Comparison of ENCODE assay signal across 13 mouse cellular contexts in the genomic region with DNA sequence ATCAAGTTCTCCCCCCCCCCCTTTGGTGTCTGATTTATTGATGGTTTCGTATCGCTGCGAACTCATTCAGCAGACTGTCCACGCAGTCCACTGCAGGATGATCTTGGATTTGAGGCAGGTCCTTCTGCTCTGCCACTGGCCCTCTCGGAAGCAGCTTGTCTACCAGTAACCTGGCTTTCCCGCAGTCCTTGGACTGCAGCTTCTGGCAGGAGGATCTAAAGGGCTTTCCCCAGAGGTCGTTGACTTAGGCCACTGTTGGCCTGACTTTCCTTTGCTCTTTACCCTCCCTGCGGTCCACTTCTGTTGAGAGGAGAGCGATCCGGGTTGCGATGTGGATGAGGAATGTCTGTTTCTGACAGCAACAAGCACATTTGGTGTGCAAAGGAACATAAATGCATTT. TPM values are rescaled to one million over a fixed set of nuclear protein-coding genes. Genes with fewer than 3 reads are reported as not detected.
A peak's percentile ranks its signal among the peaks of the same experiment; 100 is the strongest.
DNase-seq lines count a peak whose midpoint lies in the region; ATAC-seq and TF ChIP-seq lines count a peak whose summit lies in the region.
"Had no signal": no experiment of that assay in that cellular context is flagged by ENCODE, and none has a peak within 500 bp of the region (broad histone marks: within the 10 kb centered on the region; RNA-seq: fewer than 3 reads in every experiment).

No protein-coding gene starts in this region.

- H3K27me3 ChIP-seq in lung, postnatal 0 days (replicated peaks; ENCODE audit: insufficient read depth, low read length) = no peaks in the 10 kb centered on the region
- H3K27me3 ChIP-seq: CH12.LX; embryonic facial prominence, embryonic 13.5 days; forebrain, embryonic 13.5 days; heart, embryonic 15.5 days had no signal

- no peak overlapping the region for H3K4me3 ChIP-seq in lung, postnatal 0 days (ENCODE audit: low read depth, low read length)
- no peak overlapping the region for H3K4me3 ChIP-seq in lung, adult 2 months (replicated peaks; ENCODE audit: extremely low read depth, low read depth, low read length)
- H3K4me3 ChIP-seq: embryonic facial prominence, embryonic 13.5 days; forebrain, embryonic 13.5 days; heart, embryonic 15.5 days had no signal

- H3K36me3 ChIP-seq in lung, postnatal 0 days (ENCODE audit: insufficient read depth, low read length) = no peaks in the 10 kb centered on the region
- H3K36me3 ChIP-seq: embryonic facial prominence, embryonic 13.5 days; heart, embryonic 15.5 days had no signal

- DNase-seq in lung, postnatal 0 days (ENCODE audit: low spot score) = peak; percentile 9
- no peak for DNase-seq in lung, adult 2 months
- DNase-seq in kidney, adult 11 months = peak; percentile 71
- peak; percentile 69 to 76 for DNase-seq in kidney, postnatal 36 days
- peak; percentile 54 for DNase-seq in yolk sac, embryonic 10.5 days (ENCODE audit: low spot score)
- DNase-seq in layer of hippocampus, adult 11-12 months (ENCODE audit: low spot score) = no peak
- DNase-seq in natural killer cell, adult 2 months (ENCODE audit: low spot score in 2 of 2) = no peak
- DNase-seq: thymus, postnatal 14 days had no signal

- TF ChIP-seq POLR2A in lung, adult 2 months (IDR thresholded peaks at IDR 0.05; ENCODE audit: borderline replicate concordance, extremely low read depth, low read depth, low read length) = no peak

- no peak overlapping the region for H3K9ac ChIP-seq in lung, postnatal 0 days (replicated peaks; ENCODE audit: low read depth)
- H3K9ac ChIP-seq: embryonic facial prominence, embryonic 13.5 days; forebrain, embryonic 13.5 days; heart, embryonic 15.5 days had no signal

- no peak for TF ChIP-seq EP300 in lung, postnatal 0 days (IDR thresholded peaks at IDR 0.05)

- ATAC-seq in lung, postnatal 0 days = no peak
- ATAC-seq: forebrain, embryonic 13.5 days; inflammation-experienced regulatory T-cells, adult 6 months had no signal

- H3K4me1 ChIP-seq in lung, postnatal 0 days (ENCODE audit: insufficient read depth, low read depth, low read length) = no peaks in the 10 kb centered on the region
- H3K4me1 ChIP-seq in lung, adult 2 months (ENCODE audit: control insufficient read depth, insufficient read depth, low read length) = no peaks in the 10 kb centered on the region
- H3K4me1 ChIP-seq: forebrain, embryonic 13.5 days; heart, embryonic 15.5 days had no signal

- 28% methylated on average over 11 of the region's 11 CpGs for WGBS in lung, postnatal 0 days
- WGBS in lung, adult 2 months = 52% methylated on average over 11 of the region's 11 CpGs

- H3K27ac ChIP-seq in lung, postnatal 0 days (ENCODE audit: low read length) = no peak overlapping the region
- H3K27ac ChIP-seq: embryonic facial prominence, embryonic 13.5 days; forebrain, embryonic 13.5 days; heart, embryonic 15.5 days had no signal

- H3K4me2 ChIP-seq in lung, postnatal 0 days (replicated peaks; ENCODE audit: low read depth, low read length) = no peak overlapping the region
- H3K4me2 ChIP-seq: embryonic facial prominence, embryonic 13.5 days; forebrain, embryonic 13.5 days; heart, embryonic 15.5 days had no signal

- H3K9me3 ChIP-seq in lung, postnatal 0 days (ENCODE audit: low read length) = no peaks in the 10 kb centered on the region
- H3K9me3 ChIP-seq: embryonic facial prominence, embryonic 13.5 days; forebrain, embryonic 13.5 days; heart, embryonic 15.5 days had no signal

- TF ChIP-seq CTCF in lung, postnatal 0 days (IDR thresholded peaks at IDR 0.05) = no peak
- TF ChIP-seq CTCF in lung, adult 2 months (IDR thresholded peaks at IDR 0.05; ENCODE audit: insufficient read depth, low read length) = no peak

RNA-seq across cellular contexts. Expression of gene Dck, which starts 31.8 kb away (rescaled TPM):
- 7.2 and 7.8 TPM in 2 replicates for polyA plus RNA-seq in lung, postnatal 0 days (2015; fragmentation: Nextera tagmentation; extraction: Ambion mirVana)
- 2.1 and 3.3 TPM in 2 replicates for polyA plus RNA-seq in lung, adult 2 months (2012; rRNA removed)

Comparison
In these comparisons a context has a peak if more than half of its experiments do, and no peak if none do; other contexts are left out.
1. DNase-seq: peak in lung, postnatal 0 days (single experiment), kidney, adult 11 months (single experiment), kidney, postnatal 36 days (2 of 2) and yolk sac, embryonic 10.5 days (single experiment); none in lung, adult 2 months (single experiment), layer of hippocampus, adult 11-12 months (single experiment) and natural killer cell, adult 2 months (0 of 2).